Mouse (Mus musculus): ENCODE measurements at regions not wholly inside any gene's neighbourhood (a gene's known extent, or its start where the extent isn't known, plus 50 kb on each side); places are given as distances from the start of the nearest gene placed in this dataset.

DNA sequence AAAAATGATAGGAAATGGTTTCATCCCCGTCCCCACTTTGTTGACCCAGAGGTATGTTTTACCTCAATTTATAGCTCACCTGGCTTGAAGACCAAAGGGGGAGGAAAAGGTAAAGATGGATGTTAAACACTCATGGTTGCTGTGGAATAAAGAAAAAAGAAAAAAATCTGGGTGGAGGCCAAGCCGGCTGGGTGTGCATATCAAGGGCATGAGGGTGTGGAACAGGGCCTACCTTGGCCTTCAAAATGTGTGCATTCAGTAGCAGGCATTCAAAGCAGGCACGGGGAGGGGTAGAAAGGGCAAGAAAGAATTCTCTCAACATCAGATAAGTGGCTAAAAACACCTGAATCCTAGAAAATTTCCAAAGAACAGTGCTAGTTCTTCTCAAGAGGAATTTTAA is 74.7 kb upstream of the Ccn2 start:
- DNase-seq = peak; percentile 20

DNA sequence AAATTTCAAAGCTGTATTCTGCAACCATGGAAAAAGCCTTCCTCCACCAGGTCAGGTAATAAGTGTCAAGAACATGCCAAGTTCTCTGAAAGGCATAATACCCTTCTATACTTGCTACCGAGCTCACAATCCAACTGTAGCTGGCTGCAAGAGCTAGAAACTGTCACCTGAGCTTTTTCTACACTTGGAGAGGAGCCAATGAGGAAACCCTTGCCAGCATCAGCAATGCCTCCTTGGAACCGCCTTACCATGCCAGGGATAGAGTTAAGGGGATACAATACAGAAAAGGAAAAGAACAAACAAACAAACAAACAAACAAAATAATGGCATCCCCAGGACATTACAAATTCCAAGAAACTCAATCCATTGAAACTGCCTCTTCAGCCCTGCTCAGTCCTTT is 62.5 kb upstream of the Ccn2 start:
- DNase-seq = peak; percentile 5

GRCm38 (mm10) chr10:24534901-24535300 is 60.3 kb upstream of the Ccn2 start:
- peak; percentile 46 for DNase-seq

DNA sequence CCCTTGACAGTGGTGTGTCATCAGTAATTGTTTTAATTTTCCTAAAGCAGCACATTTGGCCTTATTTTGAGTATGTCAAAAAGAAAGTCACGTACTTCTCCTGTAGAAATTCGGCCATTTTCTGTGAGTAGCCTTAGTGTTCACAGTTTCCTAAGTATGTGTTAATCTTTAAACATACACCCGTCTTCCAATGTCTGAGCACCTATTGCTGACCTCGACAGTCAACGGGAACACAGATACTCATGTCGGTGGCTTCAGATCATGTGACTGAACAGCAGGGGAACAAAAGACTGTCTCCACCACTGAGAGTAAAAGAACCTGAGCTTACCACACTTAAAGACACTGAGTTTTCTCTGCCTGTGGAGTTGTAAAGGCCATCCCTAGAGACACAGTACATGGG is 59.8 kb upstream of the Ccn2 start:
- no peak for DNase-seq

DNA sequence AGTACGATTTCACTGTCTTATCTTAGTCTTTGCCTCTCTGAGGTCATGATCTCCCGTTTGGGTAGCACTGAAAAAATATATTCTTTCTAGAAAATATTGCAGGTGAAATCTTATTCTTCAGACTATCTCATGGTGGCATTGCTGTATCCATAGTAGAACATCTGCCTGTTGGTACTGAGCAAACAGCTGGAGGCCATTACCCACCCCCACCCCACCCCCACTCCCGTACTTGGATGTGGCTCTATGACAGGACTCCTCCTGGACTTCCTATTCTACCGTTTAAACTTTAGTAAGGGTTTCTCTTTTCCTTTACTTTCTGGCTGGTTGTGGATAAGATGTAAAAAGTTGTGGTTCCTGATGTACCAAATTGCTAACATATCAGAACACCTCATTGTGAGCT is 53.3 kb upstream of the Ccn2 start:
- DNase-seq = no peak

Data from lung, postnatal 10 days (tissue).